Mouse (Mus musculus) testis, adult 2 months (tissue): Measurements from ENCODE around the gene Lhx2. TPM values are rescaled to one million over a fixed set of nuclear protein-coding genes. Genes with fewer than 3 reads are reported as not detected.

ENCODE experiments used
- H3K27ac ChIP-seq: fragments of 200-500 bp; 2 replicates; pipeline ENCODE4 v1.5.1; 2012; ENCODE audit warnings: low read depth, low read length; ENCODE audit not compliant: control insufficient read depth, insufficient read depth
- H3K27me3 ChIP-seq: fragments of 200-500 bp; 2 replicates; pipeline ENCODE4 v1.6.1; 2012; ENCODE audit warnings: mild to moderate bottlenecking, low read length, moderate library complexity; ENCODE audit not compliant: control insufficient read depth, insufficient read depth
- H3K36me3 ChIP-seq: fragments of 200-500 bp; 2 replicates; pipeline ENCODE4 v1.6.1; 2012; ENCODE audit warnings: mild to moderate bottlenecking, low read length; ENCODE audit not compliant: control insufficient read depth, insufficient read depth
- H3K4me1 ChIP-seq: fragments of 200-500 bp; 2 replicates; pipeline ENCODE4 v1.6.1; 2012; ENCODE audit warnings: low read length; ENCODE audit not compliant: control insufficient read depth, insufficient read depth
- H3K4me3 ChIP-seq: fragments of 200-500 bp; 2 replicates; pipeline ENCODE4 v1.5.1; 2012; ENCODE audit warnings: low read depth, mild to moderate bottlenecking, low read length, moderate library complexity, mixed read lengths; ENCODE audit not compliant: control insufficient read depth
- CTCF ChIP-seq: fragments of 200-500 bp; IDR thresholded peaks from 2 replicates; pipeline ENCODE4 v1.5.1; 2012; ENCODE audit warnings: low read depth, mild to moderate bottlenecking, inconsistent platforms, low read length, moderate library complexity; ENCODE audit not compliant: control insufficient read depth, insufficient read depth, insufficient replicate concordance
- POLR2A ChIP-seq: fragments of 200-500 bp; IDR thresholded peaks from 2 replicates; pipeline ENCODE4 v1.6.1; 2012; ENCODE audit warnings: low read depth, mild to moderate bottlenecking, inconsistent platforms, low read length, moderate library complexity; ENCODE audit not compliant: control insufficient read depth
- polyA plus RNA-seq: library from polyadenylated mRNA; depleted of rRNA; stranded (reverse); fragments of >200 nt; gene quantifications from 2 replicates; pipeline ENCODE4 v1.2.3, GENCODE M21; 2012

Lhx2 gene
- polyA plus RNA-seq, 1 experiment: 1.0 TPM

GRCm38 (mm10) chr2:38351641-38352320 lies 12.7 kb downstream of the Lhx2 start:
- TF ChIP-seq CTCF (no peak), POLR2A (no peak)
- Histone ChIP-seq H3K4me3 (peak overlapping the region; percentile 62), H3K27ac (no peak overlapping the region), H3K36me3 (no peaks in the 10 kb centered on the region), H3K4me1 (peaks cover 14% of the 10 kb centered on the region), H3K27me3 (peaks cover 4% of the 10 kb centered on the region)

GRCm38 (mm10) chr2:38352321-38353007 lies 13.4 kb downstream of the Lhx2 start:
- peaks cover 14% of the 10 kb centered on the region for H3K4me1 ChIP-seq
- peaks cover 4% of the 10 kb centered on the region for H3K27me3 ChIP-seq
- no peak overlapping the region for H3K4me3 ChIP-seq
- H3K36me3 ChIP-seq: no peaks in the 10 kb centered on the region
- H3K27ac ChIP-seq: no peak overlapping the region
- TF ChIP-seq CTCF: no peak
- TF ChIP-seq POLR2A: no peak

GRCm38 (mm10) chr2:38353008-38353379 lies 13.9 kb downstream of the Lhx2 start:
- Histone ChIP-seq H3K36me3 (no peaks in the 10 kb centered on the region), H3K4me3 (no peak overlapping the region), H3K27ac (no peak overlapping the region), H3K4me1 (peaks cover 17% of the 10 kb centered on the region), H3K27me3 (peaks cover 4% of the 10 kb centered on the region)
- TF ChIP-seq CTCF: no peak
- TF ChIP-seq POLR2A: no peak

DNA sequence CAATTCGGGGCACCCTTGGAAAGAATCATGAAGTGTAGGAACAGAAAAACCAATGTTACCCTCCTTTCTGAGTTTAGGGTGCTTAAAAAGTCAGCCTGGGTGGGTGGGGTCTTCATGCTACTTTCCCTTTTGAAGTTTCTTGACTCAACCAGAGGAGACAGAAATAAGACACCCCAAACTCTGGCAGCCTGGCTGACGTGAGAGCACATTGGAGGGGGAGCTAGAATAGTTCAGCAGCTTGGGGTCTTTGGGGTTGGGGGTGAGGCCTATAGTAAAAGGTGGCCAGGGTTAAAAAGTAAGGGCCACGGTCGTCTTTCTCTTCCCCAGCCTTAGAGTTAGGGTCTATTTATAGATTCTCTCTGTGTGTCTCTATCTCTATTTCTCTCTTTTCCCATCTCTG lies 14.6 kb downstream of the Lhx2 start:
- Histone ChIP-seq H3K4me3 (no peak overlapping the region), H3K36me3 (no peaks in the 10 kb centered on the region), H3K27ac (no peak overlapping the region), H3K27me3 (peaks cover 4% of the 10 kb centered on the region), H3K4me1 (peaks cover 17% of the 10 kb centered on the region)
- TF ChIP-seq POLR2A: no peak
- no peak for TF ChIP-seq CTCF

DNA sequence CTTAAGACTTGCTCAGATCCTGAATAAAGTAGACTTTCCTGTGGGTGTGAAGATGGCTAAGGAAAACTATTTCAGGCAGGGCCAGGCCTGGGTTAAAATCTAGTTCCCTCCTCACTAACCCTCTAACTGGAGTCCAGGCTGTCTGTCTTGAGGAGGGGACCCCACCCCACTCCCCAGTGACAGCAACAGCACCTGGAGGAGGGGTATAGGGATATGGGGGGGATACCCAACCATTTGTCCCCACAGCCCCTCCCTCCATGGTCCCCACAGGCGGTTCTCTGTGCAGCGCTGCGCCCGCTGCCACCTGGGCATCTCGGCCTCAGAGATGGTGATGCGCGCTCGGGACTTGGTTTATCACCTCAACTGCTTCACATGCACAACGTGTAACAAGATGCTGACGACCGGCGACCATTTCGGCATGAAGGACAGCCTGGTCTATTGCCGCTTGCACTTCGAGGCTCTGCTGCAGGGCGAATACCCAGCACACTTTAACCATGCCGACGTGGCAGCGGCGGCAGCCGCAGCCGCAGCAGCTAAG lies 15.2 kb downstream of the Lhx2 start:
- TF ChIP-seq POLR2A: no peak
- no peak for TF ChIP-seq CTCF
- peaks cover 17% of the 10 kb centered on the region for H3K4me1 ChIP-seq
- H3K36me3 ChIP-seq: no peaks in the 10 kb centered on the region
- no peak overlapping the region for H3K27ac ChIP-seq
- no peak overlapping the region for H3K4me3 ChIP-seq
- peaks cover 4% of the 10 kb centered on the region for H3K27me3 ChIP-seq

DNA sequence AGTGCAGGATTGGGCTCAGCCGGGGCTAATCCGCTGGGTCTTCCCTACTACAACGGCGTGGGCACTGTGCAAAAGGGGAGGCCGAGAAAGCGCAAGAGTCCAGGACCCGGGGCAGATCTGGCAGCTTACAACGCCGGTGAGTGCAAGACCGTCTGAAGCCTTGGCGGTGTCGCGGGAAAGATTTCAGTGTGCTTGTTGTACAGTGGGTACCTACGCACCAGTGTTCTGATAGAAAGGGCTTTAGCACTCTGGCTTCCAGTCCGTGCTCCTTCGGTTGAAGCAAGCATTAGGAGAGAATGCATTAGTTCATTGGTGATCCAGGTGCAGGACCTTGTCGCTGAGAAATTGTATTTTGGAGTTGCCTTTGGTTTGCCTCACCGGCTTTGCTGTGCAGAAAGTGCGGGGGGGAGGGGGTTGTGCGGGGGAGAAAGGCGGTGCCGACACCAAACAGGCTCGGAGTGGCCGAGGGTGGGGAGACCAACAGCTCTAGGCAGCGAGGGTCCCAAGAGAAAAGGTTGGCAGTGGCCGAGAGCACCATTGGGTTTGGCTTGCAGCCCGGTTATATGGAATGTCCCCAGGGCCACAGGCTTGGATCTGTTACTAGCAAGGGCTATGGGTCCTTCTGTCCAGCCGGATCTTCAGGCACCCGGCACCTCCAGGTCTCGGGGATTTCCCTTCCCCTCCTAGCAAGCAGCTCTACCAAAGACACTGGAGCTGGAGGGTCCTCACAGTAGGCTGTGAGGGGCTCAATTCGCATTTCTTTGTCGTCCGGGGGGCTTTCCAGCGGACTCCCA lies 15.8 kb downstream of the Lhx2 start:
- Histone ChIP-seq H3K4me3 (no peak overlapping the region), H3K27me3 (peaks cover 4% of the 10 kb centered on the region), H3K27ac (no peak overlapping the region), H3K36me3 (no peaks in the 10 kb centered on the region), H3K4me1 (peaks cover 17% of the 10 kb centered on the region)
- no peak for TF ChIP-seq POLR2A
- no peak for TF ChIP-seq CTCF
